Mouse (Mus musculus) E14TG2a.4 (cell line): ENCODE results near the gene Gm48551.

Experiments used
- CTCF ChIP-seq: conservative IDR thresholded peaks from 2 replicates; pipeline ENCODE4 v1.5.1; 2014; ENCODE audit warnings: low read length
- NANOG ChIP-seq: IDR thresholded peaks from 2 replicates; pipeline ENCODE4 v1.6.1; 2014; ENCODE audit warnings: borderline replicate concordance, low read length, mixed read lengths
- POU5F1 ChIP-seq: IDR thresholded peaks from 2 replicates; pipeline ENCODE4 v1.6.1; 2014; ENCODE audit warnings: low read length, borderline replicate concordance

GRCm38 (mm10) chr10:81376561-81377361 is 7.5 kb upstream of the Gm48551 start:
- TF ChIP-seq CTCF (no peak), POU5F1 (no peak), NANOG (no peak)
